Mouse (Mus musculus) kidney, embryonic 15.5 days (tissue): Measurements from ENCODE around the gene Cx3cl1. TPM values are rescaled to one million over a fixed set of nuclear protein-coding genes. Genes with fewer than 3 reads are reported as not detected.

ENCODE experiments used
- ATAC-seq: fragments of 200-750 bp; cut with Nextera tagmentation; replicated peaks from 2 replicates; pipeline ENCODE4 v1.8.0; 2017; ENCODE audit warnings: moderate TSS enrichment; ENCODE audit not compliant: low FRiP score
- H3K27ac ChIP-seq: fragments of 300-500 bp; sonication (generic); 2 replicates; pipeline ENCODE4 v1.5.1; 2015; ENCODE audit warnings: mild to moderate bottlenecking, inconsistent platforms
- H3K27me3 ChIP-seq: fragments of 300-500 bp; sonication (generic); 2 replicates; pipeline ENCODE4 v1.6.1; 2015; ENCODE audit warnings: inconsistent platforms
- H3K36me3 ChIP-seq: fragments of 300-500 bp; sonication (generic); 2 replicates; pipeline ENCODE4 v1.6.1; 2015; ENCODE audit warnings: inconsistent platforms
- H3K4me1 ChIP-seq: fragments of 300-500 bp; sonication (generic); 2 replicates; pipeline ENCODE4 v1.6.1; 2015; ENCODE audit warnings: inconsistent platforms
- H3K4me2 ChIP-seq: fragments of 300-500 bp; sonication (generic); 2 replicates; pipeline ENCODE4 v1.6.1; 2015; ENCODE audit warnings: moderate library complexity, mild to moderate bottlenecking, inconsistent platforms
- H3K4me3 ChIP-seq: fragments of 300-500 bp; sonication (generic); replicated peaks from 2 replicates; pipeline ENCODE4 v1.5.1; 2015; ENCODE audit warnings: mild to moderate bottlenecking, inconsistent platforms
- H3K9ac ChIP-seq: fragments of 300-500 bp; sonication (generic); 2 replicates; pipeline ENCODE4 v1.6.1; 2015; ENCODE audit warnings: mild to moderate bottlenecking, inconsistent platforms
- H3K9me3 ChIP-seq: fragments of 300-500 bp; sonication (generic); replicated peaks from 2 replicates; pipeline ENCODE4 v1.6.1; 2016; ENCODE audit warnings: inconsistent platforms
- WGBS: fragments of 180-500 bp; shearing (Covaris S2); methylation state at CpG from one replicate; pipeline ENCODE4 v1.1.7; 2015; ENCODE audit warnings: mixed read lengths; 5-methylcytosine and 5-hydroxymethylcytosine counted together
- polyA plus RNA-seq: library from polyadenylated mRNA; unstranded; fragments of >200 nt; fragmentation: Nextera tagmentation; extraction: Ambion mirVana; gene quantifications from 2 replicates; pipeline ENCODE4 v1.2.1, GENCODE M21; 2015

Gene Cx3cl1
- polyA plus RNA-seq, result 9.6 and 9.8 TPM in 2 replicates

DNA sequence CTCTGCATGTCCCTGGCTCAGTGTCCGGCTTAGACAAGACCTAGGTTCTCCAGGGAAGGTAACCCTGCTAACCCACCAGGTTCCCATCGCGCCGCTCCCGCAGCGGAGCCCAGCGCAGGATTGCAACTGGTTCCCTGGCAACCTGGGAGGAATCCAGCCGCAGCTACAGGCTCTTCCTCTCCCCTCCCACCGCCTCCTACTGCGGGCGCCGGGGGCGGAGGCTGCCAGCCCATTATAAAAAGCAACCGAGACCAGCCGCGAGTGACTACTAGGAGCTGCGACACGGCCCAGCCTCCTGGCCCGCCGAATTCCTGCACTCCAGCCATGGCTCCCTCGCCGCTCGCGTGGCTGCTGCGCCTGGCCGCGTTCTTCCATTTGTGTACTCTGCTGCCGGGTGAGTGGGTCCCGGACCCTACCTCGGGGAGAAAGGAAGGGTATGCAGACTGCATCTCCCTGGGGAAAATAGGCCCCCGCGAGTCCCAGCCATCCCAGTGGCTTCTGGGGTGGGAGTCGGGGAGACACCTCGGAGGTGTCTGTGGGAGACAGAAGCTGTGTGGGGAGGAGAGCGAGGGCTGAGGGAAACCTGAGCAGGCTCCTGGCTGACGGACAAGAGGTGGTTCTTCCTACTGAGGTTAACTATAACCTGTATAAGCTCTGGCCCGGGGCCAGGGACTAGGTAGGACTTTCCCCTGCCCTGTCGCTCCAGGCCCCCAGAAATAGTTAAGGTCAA, at the start of gene Cx3cl1:
Cx3cl1 (plus strand) TSS at position 69 of the 730 bp plus-strand sequence.
- under 1% methylated on average over 38 of the region's 38 CpGs for WGBS
- Histone ChIP-seq H3K9me3 (no peaks in the 10 kb centered on the region), H3K36me3 (no peaks in the 10 kb centered on the region), H3K4me3 (peak within 1 kb of the TSS; percentile 58), H3K4me1 (peaks cover 30% of the 10 kb centered on the region), H3K4me2 (peak within 1 kb of the TSS; percentile 94), H3K27ac (0 out of 2 replicates have a peak within 1 kb of the TSS, but pooled peaks have one; percentile 64), H3K27me3 (peaks cover 68% of the 10 kb centered on the region), H3K9ac (peak within 1 kb of the TSS; percentile 57)
- ATAC-seq, result peak; percentile 93

- Histone ChIP-seq H3K9ac (no peak overlapping the region), H3K9me3 (no peaks in the 10 kb centered on the region), H3K27me3 (no peaks in the 10 kb centered on the region), H3K4me2 (no peak overlapping the region), H3K36me3 (no peaks in the 10 kb centered on the region), H3K4me3 (no peak overlapping the region), H3K27ac (peak overlapping the region; percentile 29; the same call in 1 of the 2 replicates), H3K4me1 (peaks cover 6% of the 10 kb centered on the region; the same call in 1 of the 2 replicates)
- WGBS, result 76% methylated on average over 5 of the region's 5 CpGs
- ATAC-seq, result no peak
Observed at GRCm38 (mm10) chr8:94725998-94726397, 45.8 kb upstream of the Cx3cl1 start.

GRCm38 (mm10) chr8:94729301-94729700, 42.5 kb upstream of the Cx3cl1 start:
- H3K4me3 ChIP-seq, result no peak overlapping the region
- no peak overlapping the region for H3K27ac ChIP-seq
- no peak overlapping the region for H3K4me2 ChIP-seq
- no peaks in the 10 kb centered on the region for H3K36me3 ChIP-seq
- ATAC-seq, result no peak
- WGBS, result 42% methylated on average over 4 of the region's 4 CpGs
- no peak overlapping the region for H3K9ac ChIP-seq
- no peaks in the 10 kb centered on the region for H3K27me3 ChIP-seq
- H3K4me1 ChIP-seq, result peaks cover 6% of the 10 kb centered on the region; the same call in 1 of the 2 replicates
- no peaks in the 10 kb centered on the region for H3K9me3 ChIP-seq

DNA sequence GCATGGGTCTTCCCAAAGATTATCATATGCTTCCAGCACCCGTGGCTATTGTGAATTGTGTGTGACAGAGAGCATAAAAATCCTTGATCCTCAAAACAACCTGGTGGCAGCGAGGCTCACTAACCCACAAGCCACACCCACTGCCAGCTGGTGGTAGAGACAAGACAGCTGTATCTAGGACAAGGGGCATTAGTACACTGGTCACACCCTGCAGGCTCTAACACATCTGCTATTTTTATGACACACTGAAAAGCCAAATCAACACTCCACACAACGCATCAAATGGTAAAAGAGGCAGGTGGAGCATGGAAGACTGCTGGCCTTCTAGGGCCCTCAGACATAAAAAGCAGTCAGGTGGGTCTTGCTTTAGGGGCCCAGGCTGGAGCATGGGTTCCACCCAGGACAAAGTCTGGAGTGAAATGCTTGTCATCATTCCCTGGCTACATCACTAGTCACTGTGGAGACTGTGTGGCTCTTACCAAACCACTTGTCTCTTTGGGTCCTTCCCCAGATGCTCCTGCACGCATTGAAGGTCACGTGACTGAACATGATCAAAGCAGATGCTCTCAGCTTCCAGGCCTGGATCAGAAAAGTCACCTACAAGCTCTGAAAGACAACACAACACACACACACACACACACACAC, 37.9 kb upstream of the Cx3cl1 start:
- Histone ChIP-seq H3K36me3 (no peaks in the 10 kb centered on the region), H3K9ac (no peak overlapping the region), H3K4me3 (no peak overlapping the region), H3K27me3 (no peaks in the 10 kb centered on the region), H3K4me2 (no peak overlapping the region), H3K4me1 (peaks cover 6% of the 10 kb centered on the region; the same call in 1 of the 2 replicates), H3K27ac (no peak overlapping the region), H3K9me3 (no peaks in the 10 kb centered on the region)
- ATAC-seq, result peak; percentile 83
- WGBS, result 41% methylated on average over 5 of the region's 5 CpGs

DNA sequence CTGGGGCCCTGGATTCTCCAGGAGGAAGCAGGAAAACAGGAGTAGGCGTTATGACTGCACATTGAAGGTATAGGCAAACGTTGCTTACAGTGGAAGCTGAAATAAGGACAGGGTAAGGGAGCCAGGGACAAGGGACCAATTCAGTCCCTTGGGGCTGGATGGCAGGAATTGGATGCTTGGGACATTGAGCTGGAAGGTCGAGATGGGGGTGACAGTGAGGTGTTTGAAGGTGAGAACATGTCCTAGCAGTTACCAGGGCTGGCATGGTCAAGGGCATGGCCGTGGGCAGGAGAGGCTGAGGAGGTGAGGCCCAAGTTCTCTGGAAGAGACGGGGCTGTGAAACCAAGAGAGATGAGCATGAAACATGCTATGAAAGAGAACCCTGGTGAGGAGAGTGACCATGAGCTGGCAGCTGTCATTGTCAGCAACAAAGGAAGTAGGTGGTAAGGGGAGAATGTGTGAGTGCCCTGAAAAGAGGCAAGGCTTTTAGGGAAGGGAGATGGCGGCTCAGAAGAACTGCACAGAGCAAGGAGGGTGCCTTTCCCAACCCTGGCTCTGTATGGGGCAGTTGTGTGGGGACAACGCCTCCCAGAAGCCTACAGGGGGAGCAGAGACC, 37.0 kb upstream of the Cx3cl1 start:
- Histone ChIP-seq H3K9me3 (no peaks in the 10 kb centered on the region), H3K9ac (no peak overlapping the region), H3K36me3 (no peaks in the 10 kb centered on the region), H3K27me3 (no peaks in the 10 kb centered on the region), H3K4me3 (no peak overlapping the region), H3K4me1 (no peaks in the 10 kb centered on the region), H3K4me2 (no peak overlapping the region), H3K27ac (no peak overlapping the region)
- 84% methylated on average over 7 of the region's 7 CpGs for WGBS
- ATAC-seq, result no peak

DNA sequence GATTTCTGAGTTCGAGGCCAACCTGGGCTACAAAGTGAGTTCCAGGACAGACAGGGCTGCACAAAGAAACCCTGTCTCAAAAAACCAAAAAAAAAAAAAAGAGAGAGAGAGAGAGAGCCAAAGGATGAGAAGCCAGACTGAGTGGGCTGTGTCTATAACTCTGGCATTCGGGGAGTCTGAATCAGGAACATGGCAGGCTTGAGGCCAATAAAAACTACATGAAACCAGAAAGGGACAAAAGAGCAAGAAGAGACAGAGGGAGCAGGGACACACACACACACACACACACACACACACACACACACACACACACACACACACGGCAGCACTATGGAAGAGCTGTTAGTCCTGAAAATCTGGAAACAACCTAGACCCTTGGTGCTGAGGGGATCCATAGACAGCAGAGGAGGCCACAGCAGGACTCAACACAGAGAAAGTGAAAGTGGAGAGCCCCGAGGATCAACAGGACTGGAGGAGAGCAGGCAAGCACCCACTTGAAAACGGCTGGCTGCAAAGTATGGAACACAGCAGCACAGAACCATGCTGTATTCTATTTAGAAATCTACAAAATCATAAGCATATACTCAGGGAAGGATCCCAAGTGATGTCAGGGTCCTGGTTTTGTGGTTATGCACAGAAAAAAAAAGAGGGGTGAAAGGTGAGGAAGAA, 36.2 kb upstream of the Cx3cl1 start:
- Histone ChIP-seq H3K27ac (no peak overlapping the region), H3K4me1 (no peaks in the 10 kb centered on the region), H3K4me3 (no peak overlapping the region), H3K9ac (no peak overlapping the region), H3K27me3 (no peaks in the 10 kb centered on the region), H3K9me3 (no peaks in the 10 kb centered on the region), H3K36me3 (no peaks in the 10 kb centered on the region), H3K4me2 (no peak overlapping the region)
- ATAC-seq, result no peak
- 71% methylated on average over 5 of the region's 5 CpGs for WGBS

DNA sequence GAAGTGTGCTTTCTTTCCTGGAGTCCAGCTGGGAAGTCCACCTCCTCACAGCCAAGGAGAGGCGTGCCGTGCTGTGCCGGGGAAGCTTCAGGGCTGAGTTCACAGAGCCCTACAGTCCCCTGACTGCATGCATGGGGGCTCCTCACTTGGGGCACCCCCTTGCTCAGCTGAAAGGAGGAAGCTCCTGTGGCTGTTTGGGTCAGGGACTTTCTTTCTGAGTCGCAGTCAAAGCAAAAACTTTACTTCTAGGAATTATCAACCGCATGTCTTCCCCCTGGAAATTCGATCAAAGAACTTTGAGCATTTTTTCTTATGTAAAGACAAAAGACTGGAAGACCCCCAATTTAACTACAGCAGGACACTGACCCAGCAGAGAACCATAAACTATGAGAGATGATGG, 32.0 kb upstream of the Cx3cl1 start:
- Histone ChIP-seq H3K27ac (no peak overlapping the region), H3K36me3 (no peaks in the 10 kb centered on the region), H3K4me2 (no peak overlapping the region), H3K4me3 (no peak overlapping the region), H3K27me3 (no peaks in the 10 kb centered on the region), H3K9ac (no peak overlapping the region), H3K4me1 (no peaks in the 10 kb centered on the region), H3K9me3 (no peaks in the 10 kb centered on the region)
- 83% methylated on average over 6 of the region's 6 CpGs for WGBS
- ATAC-seq, result no peak

GRCm38 (mm10) chr8:94740591-94740990, 31.2 kb upstream of the Cx3cl1 start:
- no peak overlapping the region for H3K4me2 ChIP-seq
- 87% methylated on average over 3 of the region's 3 CpGs for WGBS
- H3K9ac ChIP-seq, result no peak overlapping the region
- H3K9me3 ChIP-seq, result no peaks in the 10 kb centered on the region
- no peaks in the 10 kb centered on the region for H3K27me3 ChIP-seq
- H3K4me3 ChIP-seq, result no peak overlapping the region
- no peaks in the 10 kb centered on the region for H3K4me1 ChIP-seq
- ATAC-seq, result no peak
- no peaks in the 10 kb centered on the region for H3K36me3 ChIP-seq
- H3K27ac ChIP-seq, result no peak overlapping the region

DNA sequence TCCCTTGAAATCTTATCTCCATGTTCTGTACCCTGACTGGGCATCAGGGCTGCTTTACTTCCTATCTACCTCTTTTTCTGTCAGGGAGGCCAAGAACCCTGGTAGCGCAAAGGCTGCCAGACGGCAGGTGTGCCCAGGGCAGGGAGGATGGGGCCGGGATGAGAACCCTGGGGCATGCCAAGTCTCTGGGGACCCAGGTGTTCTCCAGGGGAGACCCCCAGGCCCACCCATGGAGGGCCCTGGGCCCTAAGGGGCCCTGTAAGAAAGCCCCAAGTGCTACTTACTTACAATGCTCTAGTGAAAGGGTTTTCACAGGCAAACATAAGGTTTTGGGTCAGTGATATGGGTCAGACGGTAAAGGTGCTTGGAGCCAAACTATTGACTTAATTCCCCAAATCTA, 30.1 kb upstream of the Cx3cl1 start:
- Histone ChIP-seq H3K9me3 (no peaks in the 10 kb centered on the region), H3K27ac (no peak overlapping the region), H3K4me2 (no peak overlapping the region), H3K4me3 (no peak overlapping the region), H3K9ac (no peak overlapping the region), H3K36me3 (no peaks in the 10 kb centered on the region), H3K27me3 (no peaks in the 10 kb centered on the region), H3K4me1 (no peaks in the 10 kb centered on the region)
- ATAC-seq, result no peak
- WGBS, result 90% methylated on average over 4 of the region's 4 CpGs

GRCm38 (mm10) chr8:94744484-94744883, 27.3 kb upstream of the Cx3cl1 start:
- H3K4me1 ChIP-seq, result no peaks in the 10 kb centered on the region
- no peaks in the 10 kb centered on the region for H3K36me3 ChIP-seq
- H3K27me3 ChIP-seq, result no peaks in the 10 kb centered on the region
- no peak for ATAC-seq
- H3K9me3 ChIP-seq, result no peaks in the 10 kb centered on the region
- H3K9ac ChIP-seq, result no peak overlapping the region
- no peak overlapping the region for H3K27ac ChIP-seq
- 66% methylated on average over 5 of the region's 5 CpGs for WGBS
- no peak overlapping the region for H3K4me2 ChIP-seq
- no peak overlapping the region for H3K4me3 ChIP-seq

DNA sequence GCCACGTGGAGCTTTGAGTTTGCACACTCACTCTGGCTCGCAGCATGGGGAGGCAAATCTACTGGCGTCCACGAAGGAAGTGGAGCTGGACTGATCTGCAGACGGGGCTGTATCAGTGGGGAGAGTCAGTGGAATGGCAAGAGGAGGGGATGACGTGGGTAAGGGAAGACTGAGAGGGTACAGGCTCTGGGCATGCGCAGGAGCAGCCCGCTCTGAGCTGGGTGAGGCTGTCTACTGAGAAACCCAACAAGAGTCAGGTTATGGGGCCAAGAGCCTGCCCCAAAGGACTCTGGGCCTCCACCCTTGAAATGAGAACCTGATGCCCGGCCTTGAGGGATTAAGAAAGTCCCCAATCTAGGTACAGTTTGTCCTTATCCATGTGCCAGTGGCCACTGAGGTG, 26.8 kb upstream of the Cx3cl1 start:
- no peak overlapping the region for H3K27ac ChIP-seq
- ATAC-seq, result no peak
- no peak overlapping the region for H3K4me2 ChIP-seq
- H3K9ac ChIP-seq, result no peak overlapping the region
- WGBS, result 82% methylated on average over 9 of the region's 9 CpGs
- no peaks in the 10 kb centered on the region for H3K27me3 ChIP-seq
- no peaks in the 10 kb centered on the region for H3K4me1 ChIP-seq
- H3K4me3 ChIP-seq, result no peak overlapping the region
- H3K36me3 ChIP-seq, result no peaks in the 10 kb centered on the region
- H3K9me3 ChIP-seq, result no peaks in the 10 kb centered on the region
